Mouse (Mus musculus): Measurements from ENCODE around the gene Gm20661.
A peak's percentile ranks its signal among the peaks of the same experiment; 100 is the strongest.

Gene Gm20661

DNA sequence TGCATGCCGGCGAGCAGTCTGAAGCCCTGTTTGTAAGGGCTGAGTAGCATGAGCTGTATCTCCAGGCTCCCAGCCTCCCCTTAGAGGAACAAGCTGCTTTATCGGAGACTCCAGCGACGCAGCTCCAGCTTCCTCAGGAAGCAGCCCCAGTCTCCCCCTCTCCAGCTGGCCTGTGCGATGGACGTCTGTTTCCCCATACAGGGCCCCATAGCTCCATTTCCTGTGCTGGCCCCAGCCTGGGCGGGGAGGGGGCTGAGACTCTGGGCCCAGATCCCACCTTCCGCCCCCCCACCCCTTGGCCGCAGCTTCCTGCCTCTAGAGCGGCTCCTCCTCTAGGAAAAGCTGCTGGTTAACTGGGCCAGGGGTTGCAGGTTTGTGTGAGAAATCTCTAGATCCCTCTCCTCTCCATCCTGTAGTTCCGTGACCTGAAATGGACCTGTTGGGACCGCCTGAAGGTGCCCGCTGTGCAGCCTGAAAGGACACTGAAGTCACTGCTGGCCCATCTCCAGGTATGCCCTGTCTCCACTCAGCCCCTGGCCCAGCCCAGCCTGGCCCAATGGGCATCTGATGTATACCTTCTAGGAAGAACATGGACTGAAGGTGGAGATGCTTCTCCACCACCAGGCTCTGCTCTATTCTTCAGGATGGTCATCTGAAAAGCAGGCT, at the start of gene Gm20661:
Gene Gm20661, plus strand, starts transcription at position 378 of the 666 bp plus-strand sequence.
- DNase-seq (ENCODE audit: extremely low spot score, low spot score), result peak; percentile 72

DNA sequence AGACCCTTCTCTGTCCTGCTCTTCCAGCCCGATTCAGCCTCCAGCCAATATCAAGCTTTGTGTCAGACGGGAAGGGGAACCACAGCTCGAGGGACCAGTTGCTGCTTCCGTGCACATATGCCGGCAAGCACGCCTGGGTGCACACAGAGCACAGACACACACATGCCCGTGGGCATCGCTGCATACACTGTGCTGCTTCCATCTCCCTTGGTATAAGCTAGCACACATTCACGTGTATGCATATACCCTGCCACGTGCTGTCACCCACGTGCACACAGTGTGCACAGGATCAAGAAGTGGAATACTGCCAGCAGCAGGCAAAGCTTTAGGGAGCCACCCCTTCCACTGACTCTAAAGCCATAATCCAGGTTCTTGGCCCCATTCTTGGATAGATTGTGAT, 48.7 kb upstream of the Gm20661 start:
- DNase-seq (ENCODE audit: extremely low spot score, low spot score), result no peak

DNA sequence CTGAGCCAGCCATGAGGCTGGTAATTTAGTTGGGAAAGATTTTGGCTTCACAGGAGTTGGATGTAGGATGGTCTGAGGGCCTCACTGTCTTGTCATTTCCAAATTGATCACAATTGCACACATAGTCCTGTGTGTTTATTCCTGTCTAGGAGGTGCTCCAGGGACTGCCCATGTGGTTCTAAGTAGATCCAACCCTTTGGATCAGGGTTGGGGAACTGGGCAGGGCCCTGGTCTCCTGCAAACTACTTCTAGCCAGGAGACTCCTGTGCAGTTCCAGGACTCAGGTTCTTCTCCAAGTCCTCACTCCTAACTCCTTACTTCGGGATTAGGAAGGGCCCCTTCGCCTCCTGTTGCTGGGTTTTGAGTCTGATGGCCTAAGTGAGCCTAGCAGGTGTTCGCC, 47.5 kb upstream of the Gm20661 start, which contains the start of gene Camkv:
Gene Camkv, plus strand, starts transcription at position 301 of the 400 bp plus-strand sequence.
- no peak for DNase-seq (ENCODE audit: extremely low spot score, low spot score)

DNA sequence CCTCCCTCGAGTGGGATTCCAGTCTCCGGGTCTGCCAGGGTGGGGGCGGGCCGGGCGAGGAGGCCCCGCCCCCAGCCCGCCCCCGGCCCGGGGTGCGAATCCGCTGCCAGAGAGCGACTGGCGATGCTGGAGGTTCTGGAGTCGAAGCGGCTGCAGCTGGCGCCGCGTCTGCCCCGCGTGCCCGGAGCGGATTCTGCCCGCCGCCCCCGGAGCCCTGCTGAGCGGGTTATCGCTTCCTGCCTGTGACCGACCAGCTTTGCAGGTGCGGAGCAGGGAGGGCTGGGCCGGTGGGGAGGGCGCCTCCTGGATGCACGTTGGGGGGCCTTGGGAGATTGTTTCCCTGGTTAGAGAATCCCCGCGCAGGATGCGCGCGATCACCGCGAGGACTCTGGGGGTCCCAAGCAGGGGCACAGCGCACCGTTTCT, 47.1 kb upstream of the Gm20661 start:
- peak; percentile 66 for DNase-seq (ENCODE audit: extremely low spot score, low spot score)

DNA sequence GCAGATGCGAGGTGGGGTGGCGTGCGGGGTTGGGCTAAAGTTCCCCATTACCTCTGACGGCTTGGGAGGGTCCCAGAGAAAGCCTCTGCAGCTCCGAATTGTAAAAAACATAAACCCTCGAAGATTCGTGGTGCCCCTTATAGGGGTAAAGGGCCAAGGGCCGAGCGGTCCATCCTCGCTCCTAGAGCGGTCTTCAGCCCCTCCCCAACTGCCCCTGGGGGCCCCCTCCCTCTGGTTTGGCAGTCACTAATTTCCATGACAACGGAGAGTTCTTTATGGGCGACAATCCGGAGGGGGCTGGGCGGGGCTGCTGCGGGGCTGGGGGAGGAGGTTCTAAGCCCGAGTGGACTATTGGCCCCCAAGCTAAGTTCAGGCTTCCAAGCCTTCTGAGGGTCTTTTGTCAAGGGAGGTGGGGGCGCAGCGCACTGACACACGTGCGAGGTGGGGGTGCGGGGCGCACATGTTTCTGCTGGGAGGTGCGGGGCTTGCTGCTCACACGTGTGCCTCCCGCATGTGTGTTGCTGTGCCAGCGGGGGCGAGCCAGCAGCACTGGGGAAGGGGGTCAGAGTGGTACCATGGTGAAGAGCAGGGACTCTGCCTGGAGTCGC, 46.5 kb upstream of the Gm20661 start:
- DNase-seq (ENCODE audit: extremely low spot score, low spot score), result peak; percentile 44

DNA sequence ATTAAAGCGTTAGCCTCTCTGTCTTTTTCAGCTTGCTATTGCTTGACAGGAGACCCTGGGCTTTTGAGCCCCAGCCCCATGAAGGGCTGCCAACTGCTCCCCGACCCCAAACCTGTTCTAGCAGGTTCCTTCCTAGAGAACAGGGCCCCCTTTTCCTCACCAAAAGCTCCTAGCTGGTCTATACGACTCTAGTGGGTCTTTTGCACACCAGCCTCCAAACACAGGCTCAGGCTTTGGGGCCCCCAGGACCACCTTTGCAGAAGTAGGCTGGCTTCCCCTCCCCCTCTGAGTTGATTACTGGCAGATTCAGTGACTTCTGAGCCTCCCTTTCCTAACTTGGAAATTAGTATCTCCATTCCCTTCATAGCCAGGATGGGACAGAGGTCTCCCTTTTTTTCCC, 46.0 kb upstream of the Gm20661 start:
- peak; percentile 37 for DNase-seq (ENCODE audit: extremely low spot score, low spot score)

DNA sequence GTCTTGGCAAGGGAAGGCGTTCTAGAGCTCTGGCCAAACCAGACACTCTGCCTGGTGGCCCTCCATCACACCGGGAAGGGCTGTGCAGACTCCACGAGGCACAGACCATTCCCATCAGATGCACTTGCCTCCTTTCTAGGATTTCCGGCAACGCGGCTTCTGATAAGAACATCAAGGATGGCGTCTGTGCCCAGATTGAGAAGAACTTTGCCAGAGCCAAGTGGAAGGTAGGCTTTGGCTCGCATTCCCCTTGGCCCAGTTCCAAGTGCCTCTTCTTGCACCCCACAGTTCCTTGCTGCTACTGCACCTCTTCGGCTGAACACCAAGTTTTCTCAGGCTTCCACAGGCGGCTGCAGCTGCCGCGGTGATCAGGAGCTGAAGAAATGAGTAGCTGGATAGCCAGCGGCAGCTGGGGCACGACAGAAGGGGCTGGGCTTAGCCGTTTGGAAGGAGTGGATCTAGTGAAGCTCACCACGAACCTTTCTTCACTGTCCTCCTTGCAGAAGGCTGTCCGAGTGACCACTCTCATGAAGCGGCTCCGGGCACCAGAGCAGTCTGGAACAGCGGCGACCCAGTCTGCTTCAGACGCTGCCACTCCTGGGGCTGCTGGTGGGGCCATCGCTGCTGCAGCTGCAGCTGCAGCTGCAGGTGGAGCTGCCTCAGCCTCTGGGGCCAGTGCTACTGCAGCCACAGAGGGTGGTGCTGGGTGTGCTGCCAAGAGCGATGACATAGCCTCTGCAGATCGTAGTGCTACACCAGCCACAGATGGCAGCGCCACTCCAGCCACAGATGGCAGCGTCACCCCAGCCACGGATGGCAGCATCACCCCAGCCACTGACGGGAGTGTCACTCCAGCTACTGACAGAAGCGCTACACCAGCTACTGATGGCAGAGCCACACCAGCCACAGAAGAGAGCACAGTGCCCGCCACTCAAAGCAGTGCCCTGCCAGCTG, 35.3 kb upstream of the Gm20661 start:
- no peak for DNase-seq (ENCODE audit: extremely low spot score, low spot score)

DNA sequence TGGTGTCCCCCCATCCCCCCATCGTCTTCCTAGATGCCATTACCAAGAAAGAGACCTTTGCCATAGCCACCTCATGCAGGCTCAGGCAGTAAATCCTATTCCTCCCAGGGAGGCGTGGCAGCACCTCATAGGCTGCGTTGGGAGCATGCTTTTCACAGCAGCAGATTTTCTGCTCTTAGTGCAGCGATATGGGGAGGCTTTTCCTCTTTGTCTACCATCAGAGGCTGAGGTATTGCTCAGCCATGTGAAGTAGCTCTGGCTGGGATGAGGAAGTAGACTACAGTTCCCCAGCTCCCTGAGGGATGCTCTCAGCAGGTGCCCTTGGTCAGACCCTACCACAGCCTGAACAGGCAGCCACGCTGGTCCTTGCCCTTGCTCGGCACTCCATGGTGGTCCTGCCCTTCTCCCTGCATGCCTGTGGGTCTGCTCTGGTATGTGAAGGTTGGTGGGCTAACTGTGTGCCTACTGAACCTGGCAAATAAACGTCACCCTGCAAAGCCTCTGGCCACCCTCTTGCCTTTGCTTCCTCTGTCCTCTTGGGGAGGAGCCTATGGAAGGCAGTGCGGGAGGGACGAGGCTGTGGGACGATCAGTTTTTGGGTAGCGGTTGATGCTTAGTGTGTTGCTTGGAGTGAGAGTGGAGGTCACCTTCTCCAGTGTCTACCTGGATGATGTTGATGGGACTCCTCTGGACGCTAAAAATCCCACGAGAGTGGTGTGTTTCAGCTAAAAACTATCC, 33.5 kb upstream of the Gm20661 start:
- DNase-seq (ENCODE audit: extremely low spot score, low spot score), result no peak

DNA sequence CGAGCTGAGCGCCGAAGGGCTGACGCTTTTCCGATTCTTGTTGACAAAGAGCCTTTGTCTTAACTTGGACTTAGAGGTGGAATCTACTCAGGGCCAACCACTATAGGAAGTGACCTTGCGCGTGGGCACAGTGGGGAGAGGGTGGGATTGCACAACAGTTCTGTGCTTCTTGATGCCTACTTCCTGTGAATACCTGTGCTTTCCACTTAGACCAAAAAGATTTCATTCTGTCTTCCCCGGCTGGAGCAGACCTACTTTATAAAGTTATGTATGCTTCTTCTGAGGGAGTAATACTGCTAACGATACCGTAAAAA, 33.0 kb upstream of the Gm20661 start, which contains the start of gene Traip:
Gene Traip, plus strand, starts transcription at position 215 of the 314 bp plus-strand sequence.
- no peak for DNase-seq (ENCODE audit: extremely low spot score, low spot score)

DNA sequence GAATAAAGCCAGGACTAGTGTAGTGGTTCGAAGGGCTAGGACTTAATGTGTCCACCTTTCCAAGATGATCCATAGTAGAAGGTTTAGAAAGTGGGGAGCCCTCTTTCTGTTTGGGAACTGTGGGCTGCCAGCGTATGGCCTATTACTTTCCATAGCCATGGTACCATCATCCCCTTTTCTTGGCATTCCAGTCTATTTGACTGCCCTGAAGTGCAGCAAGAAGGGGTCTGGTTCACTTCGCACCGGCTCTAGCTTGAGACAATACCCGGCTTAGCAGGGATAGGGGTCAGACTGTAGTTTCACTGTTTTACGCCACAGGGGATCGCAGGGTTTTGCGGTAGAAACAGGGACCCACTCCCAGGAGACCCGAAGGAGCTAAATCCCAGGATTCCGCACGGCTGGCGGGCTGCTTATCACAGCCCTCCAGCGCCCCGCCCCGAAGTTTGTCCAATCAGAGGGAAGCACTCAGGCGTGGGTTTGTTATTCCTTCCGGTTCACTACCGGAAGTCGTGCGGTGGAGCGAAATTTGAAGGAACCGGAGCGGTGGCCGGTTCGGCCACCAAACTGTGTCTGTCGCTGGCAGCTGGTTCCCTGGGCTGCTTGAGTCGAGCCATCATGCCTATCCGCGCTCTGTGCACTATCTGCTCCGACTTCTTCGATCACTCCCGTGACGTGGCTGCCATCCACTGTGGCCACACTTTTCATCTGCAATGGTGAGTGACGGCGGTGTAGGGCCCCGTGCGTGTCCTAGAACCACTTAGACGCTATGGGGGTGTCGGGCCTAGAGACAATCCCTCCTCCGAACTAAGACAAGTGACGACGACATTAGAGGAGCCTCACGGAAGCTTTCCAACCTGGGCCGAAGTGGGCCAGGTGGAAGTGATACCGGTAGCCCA, 32.1 kb upstream of the Gm20661 start:
- peak; percentile 89 for DNase-seq (ENCODE audit: extremely low spot score, low spot score)

DNA sequence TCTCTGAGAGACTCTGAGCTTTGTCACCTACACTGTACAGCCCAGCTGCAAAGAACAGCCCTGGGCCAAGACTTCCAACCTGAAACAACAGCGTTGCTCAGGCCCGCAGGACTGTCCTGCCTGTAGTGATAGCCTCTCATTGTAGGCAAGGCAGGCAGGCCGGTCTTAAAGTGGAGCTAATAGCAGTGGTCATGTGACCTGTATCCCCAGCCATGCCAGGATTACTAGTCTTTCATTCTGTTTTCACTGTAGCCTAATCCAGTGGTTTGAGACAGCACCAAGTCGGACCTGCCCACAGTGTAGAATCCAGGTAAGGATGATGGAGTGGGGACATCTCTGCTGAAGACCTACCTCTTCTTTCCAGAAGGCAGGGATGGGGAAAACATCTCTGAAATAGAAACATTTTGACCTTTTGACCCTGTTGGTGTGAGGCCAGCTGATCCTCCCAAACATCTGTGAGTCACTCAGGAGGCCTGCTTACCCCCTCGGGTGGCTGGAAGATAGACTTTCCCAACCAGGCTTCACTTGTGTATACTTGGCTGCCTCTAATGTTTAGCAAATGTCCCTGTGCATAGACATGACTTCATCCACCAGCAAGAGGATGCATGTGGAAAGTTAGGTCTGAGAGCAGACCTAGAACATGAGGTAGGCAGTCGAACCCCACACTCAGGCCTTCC, 27.1 kb upstream of the Gm20661 start:
- no peak for DNase-seq (ENCODE audit: extremely low spot score, low spot score)

DNA sequence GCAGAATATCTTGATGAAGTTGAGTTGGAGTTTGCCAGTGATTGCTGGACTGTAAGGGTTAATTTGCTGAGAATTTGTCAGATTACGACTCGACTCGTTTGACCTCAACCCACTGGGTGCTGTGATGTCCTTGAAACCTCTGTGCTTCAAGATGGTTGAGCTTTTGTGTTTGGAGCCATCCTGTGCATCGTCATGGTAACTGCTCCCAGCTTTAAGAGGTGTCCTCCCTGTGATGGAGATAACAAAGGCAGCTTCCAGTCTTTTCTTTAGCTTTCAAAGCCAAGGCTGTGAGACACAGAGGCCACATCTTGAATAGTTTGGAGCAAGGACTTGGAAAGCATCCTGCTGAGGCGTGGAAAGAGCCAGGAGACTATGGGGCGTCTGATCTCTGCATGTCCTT, 25.7 kb upstream of the Gm20661 start:
- DNase-seq (ENCODE audit: extremely low spot score, low spot score), result no peak

DNA sequence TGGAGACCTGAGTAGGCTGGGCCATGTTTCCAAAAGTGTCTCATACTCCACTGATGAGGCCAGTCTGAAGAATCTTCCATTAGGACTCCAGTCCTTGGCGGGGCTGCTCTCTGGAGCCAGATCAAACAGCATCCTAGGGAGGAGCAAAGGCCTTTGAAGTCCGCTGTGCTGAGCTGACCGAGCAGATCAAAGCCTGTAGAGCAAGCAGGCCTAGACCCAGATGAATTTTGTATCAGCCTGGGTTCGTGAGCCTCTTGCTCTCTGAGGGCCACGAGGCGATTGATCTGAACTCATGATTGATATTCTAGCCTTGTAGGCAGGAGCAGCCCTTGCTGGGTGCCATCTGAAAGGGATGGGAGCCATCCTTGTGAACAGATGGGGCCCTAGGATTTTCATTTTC, 23.0 kb upstream of the Gm20661 start:
- DNase-seq (ENCODE audit: extremely low spot score, low spot score), result no peak

DNA sequence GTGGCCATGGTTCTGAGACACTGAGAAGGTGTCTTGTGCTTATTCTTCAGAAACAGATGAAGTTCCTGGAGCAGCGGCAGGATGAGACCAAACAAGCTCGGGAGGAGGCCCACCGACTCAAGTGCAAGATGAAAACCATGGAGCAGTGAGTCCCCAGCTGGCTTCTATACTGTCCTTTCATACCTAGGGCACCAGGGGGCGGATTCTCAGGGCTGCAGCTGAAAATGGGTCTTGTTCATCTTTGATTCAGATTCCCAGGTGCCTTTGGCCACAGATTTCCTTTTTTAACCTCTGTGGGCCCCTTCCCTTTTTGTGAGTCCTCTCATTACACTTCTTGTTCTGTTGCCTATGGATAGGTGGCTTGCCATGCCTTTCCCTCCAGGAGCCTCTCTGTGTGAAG, 21.9 kb upstream of the Gm20661 start:
- DNase-seq (ENCODE audit: extremely low spot score, low spot score), result no peak

DNA sequence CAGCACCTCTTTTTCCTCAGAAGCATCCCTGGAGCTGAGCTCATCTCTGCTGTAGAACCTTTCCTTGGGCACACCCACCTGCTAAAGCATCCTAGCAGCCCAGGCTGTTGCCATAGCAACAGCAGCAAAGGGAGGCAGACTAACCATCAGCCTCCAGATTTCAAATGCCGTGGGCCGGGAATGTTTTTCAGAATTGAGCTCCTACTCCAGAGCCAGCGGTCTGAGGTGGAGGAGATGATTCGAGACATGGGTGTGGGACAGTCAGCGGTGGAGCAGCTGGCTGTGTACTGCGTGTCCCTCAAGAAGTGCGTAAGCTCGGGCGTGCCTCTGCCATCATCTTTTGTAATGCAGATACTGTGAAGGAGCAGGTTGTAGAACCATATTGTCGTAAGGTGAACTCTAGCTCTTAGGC, 21.5 kb upstream of the Gm20661 start:
- no peak for DNase-seq (ENCODE audit: extremely low spot score, low spot score)

DNA sequence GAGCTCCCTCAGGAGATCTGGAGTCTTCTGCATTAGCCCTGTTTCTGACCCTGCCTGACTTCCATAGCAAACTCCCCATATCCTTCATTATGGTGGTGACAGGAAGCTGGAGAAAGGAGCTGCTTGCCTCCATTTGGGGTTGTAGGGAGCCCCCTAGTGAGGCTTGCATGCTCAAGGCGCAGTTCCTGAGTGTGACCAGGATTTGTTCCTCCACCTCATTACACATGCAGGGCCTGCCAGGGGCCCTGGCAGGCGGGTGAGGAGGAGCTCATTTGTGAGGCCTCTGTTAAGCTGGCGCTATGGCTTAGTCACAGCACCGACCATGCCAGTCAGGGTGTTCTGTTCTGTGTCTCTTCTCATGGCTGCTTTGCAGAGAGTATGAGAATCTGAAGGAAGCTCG, 21.0 kb upstream of the Gm20661 start:
- no peak for DNase-seq (ENCODE audit: extremely low spot score, low spot score)

DNA sequence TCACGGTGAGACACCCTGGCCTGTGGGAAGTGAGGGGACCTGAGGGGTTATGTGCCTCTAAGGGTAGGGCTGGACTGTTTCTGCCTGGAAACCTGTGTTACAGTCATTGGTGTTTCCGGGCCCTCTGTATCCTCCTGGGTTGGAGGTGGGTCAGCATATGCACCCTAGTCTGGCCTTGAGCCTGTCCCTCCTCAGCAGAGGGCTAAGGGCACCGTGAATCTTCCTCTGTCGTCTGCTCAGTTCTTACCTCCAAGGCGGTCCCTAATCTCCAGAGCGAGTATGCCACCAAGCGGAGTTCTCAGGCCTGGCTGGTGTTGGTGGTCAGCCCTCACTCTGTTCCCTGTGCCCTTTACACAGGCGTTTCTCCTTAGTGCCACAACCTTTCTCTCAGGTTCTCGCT, 19.9 kb upstream of the Gm20661 start:
- no peak for DNase-seq (ENCODE audit: extremely low spot score, low spot score)

DNA sequence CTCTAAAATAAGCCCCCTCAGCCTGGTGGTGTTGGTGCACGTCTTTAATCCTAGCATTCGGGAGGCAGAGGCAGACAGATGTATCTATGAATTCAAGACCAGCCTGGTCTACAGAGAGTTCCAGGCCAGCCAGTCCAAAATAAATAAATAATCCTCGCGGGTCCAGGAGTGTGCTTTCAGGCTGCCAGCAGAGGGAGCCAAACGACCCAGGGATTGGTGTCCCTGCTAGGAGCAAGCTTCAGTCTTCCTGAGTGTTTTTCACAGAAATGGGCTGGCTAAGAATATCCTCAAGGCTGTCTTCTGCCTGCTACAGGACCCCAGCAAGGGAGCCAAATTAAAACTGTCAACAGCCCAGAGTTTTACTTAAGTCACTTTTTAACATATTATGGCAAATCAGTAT, 19.2 kb upstream of the Gm20661 start:
- DNase-seq (ENCODE audit: extremely low spot score, low spot score), result peak; percentile 87

DNA sequence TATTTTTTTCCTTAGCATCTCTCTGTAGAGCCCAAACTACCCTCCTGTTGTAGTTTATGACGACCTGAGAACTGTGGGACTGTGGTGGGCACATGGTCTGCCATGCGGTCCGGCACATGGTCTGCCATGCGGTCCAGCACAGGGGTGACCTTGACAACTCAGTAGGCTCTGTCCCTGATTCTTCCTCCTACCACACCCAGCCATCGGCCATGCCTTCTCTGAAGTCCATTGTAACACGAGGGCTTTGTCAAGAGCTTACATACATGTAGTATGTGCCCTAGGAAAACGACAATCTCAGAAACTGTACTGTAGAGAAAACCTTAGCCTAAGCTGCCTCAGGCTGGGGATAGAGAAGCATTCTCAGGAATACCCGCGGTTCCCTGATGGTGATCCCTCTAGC, 18.2 kb upstream of the Gm20661 start:
- no peak for DNase-seq (ENCODE audit: extremely low spot score, low spot score)

DNA sequence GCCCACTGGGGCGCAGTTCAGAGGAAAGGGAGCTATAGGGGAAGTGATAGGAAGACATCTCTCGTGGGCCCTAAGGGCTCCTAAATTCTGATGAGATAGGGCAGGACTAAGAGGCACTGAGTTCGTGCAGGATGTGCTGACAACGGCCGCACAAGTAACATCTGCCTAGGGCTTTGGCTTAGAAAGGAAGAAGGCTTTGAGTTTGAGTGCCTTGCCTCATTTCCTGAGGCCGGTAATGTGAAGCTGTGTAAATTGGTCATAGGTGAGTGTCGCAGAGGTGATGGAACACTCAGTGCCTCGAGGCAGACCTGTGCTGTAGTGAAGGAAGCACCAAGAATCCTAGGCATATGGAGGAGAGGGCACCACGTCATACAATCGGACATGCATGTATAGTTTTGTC, 16.2 kb upstream of the Gm20661 start:
- DNase-seq (ENCODE audit: extremely low spot score, low spot score), result no peak

All from neural tube, embryonic 10.5 days (tissue).